Mouse (Mus musculus): Measurements from ENCODE around the gene Aggf1. TPM values are rescaled to one million over a fixed set of nuclear protein-coding genes. Genes with fewer than 3 reads are reported as not detected.
A peak's percentile ranks its signal among the peaks of the same experiment; 100 is the strongest.

Gene Aggf1
- 26.5 and 30.7 TPM in 2 replicates for polyA plus RNA-seq (2014; fragmentation: Nextera tagmentation; extraction: Ambion mirVana)

GRCm38 (mm10) chr13:95374701-95375553, at the start of gene Aggf1:
Gene Aggf1 (minus strand): TSS chr13:95375352.
- no peaks in the 10 kb centered on the region for H3K36me3 ChIP-seq (ENCODE audit: control insufficient read depth, insufficient read depth, low read length)
- peak within 1 kb of the TSS; percentile 100 for H3K4me3 ChIP-seq (ENCODE audit: low read depth, low read length)
- no peaks in the 10 kb centered on the region for H3K27me3 ChIP-seq (ENCODE audit: control insufficient read depth, insufficient read depth, low read length)
- ATAC-seq (replicated peaks; ENCODE audit: insufficient number of reproducible peaks, low FRiP score, low TSS enrichment) = peak; percentile 89
- H3K9me3 ChIP-seq (replicated peaks; ENCODE audit: control insufficient read depth, low read length) = no peaks in the 10 kb centered on the region
- under 1% methylated on average over 86 of the region's 86 CpGs for WGBS (ENCODE audit: insufficient replicate concordance)
- peak within 1 kb of the TSS; percentile 89 for H3K4me2 ChIP-seq
- peak within 1 kb of the TSS; percentile 96 for H3K9ac ChIP-seq (ENCODE audit: low read depth, low read length)
- H3K4me1 ChIP-seq (ENCODE audit: control insufficient read depth, insufficient read depth, low read length) = peaks cover 13% of the 10 kb centered on the region
- peak within 1 kb of the TSS; percentile 78 for H3K27ac ChIP-seq (ENCODE audit: low read depth, low read length)

GRCm38 (mm10) chr13:95424932-95425331, 49.8 kb upstream of the Aggf1 start:
- Histone ChIP-seq H3K27ac (ENCODE audit: low read depth, low read length) (no peak overlapping the region), H3K27me3 (ENCODE audit: control insufficient read depth, insufficient read depth, low read length) (no peaks in the 10 kb centered on the region; the same call in 1 of the 2 replicates), H3K4me1 (ENCODE audit: control insufficient read depth, insufficient read depth, low read length) (no peaks in the 10 kb centered on the region), H3K36me3 (ENCODE audit: control insufficient read depth, insufficient read depth, low read length) (no peaks in the 10 kb centered on the region), H3K9me3 (replicated peaks; ENCODE audit: control insufficient read depth, low read length) (no peaks in the 10 kb centered on the region), H3K9ac (ENCODE audit: low read depth, low read length) (no peak overlapping the region), H3K4me3 (ENCODE audit: low read depth, low read length) (no peak overlapping the region), H3K4me2 (no peak overlapping the region)
- no peak for ATAC-seq (replicated peaks; ENCODE audit: insufficient number of reproducible peaks, low FRiP score, low TSS enrichment)
- WGBS (ENCODE audit: insufficient replicate concordance) = 75% methylated on average over 7 of the region's 7 CpGs

GRCm38 (mm10) chr13:95419204-95419749, 44.1 kb upstream of the Aggf1 start:
- H3K9ac ChIP-seq (ENCODE audit: low read depth, low read length) = no peak overlapping the region
- H3K27me3 ChIP-seq (ENCODE audit: control insufficient read depth, insufficient read depth, low read length) = peaks cover 9% of the 10 kb centered on the region; the same call in 1 of the 2 replicates
- H3K27ac ChIP-seq (ENCODE audit: low read depth, low read length) = no peak overlapping the region
- WGBS (ENCODE audit: insufficient replicate concordance) = 25% methylated on average over 8 of the region's 8 CpGs
- H3K36me3 ChIP-seq (ENCODE audit: control insufficient read depth, insufficient read depth, low read length) = no peaks in the 10 kb centered on the region
- H3K4me1 ChIP-seq (ENCODE audit: control insufficient read depth, insufficient read depth, low read length) = peaks cover 3% of the 10 kb centered on the region; the same call in 1 of the 2 replicates
- H3K4me3 ChIP-seq (ENCODE audit: low read depth, low read length) = no peak overlapping the region
- no peak overlapping the region for H3K4me2 ChIP-seq
- 0 out of 2 replicates have a peak, but pooled peaks cover 2% of the 10 kb centered on the region for H3K9me3 ChIP-seq (replicated peaks; ENCODE audit: control insufficient read depth, low read length)
- no peak for ATAC-seq (replicated peaks; ENCODE audit: insufficient number of reproducible peaks, low FRiP score, low TSS enrichment)

- H3K4me3 ChIP-seq (ENCODE audit: low read depth, low read length) = no peak overlapping the region
- WGBS (ENCODE audit: insufficient replicate concordance) = 59% methylated on average over 6 of the region's 6 CpGs
- no peak overlapping the region for H3K27ac ChIP-seq (ENCODE audit: low read depth, low read length)
- H3K9me3 ChIP-seq (replicated peaks; ENCODE audit: control insufficient read depth, low read length) = 0 out of 2 replicates have a peak, but pooled peaks cover 2% of the 10 kb centered on the region
- H3K4me2 ChIP-seq = no peak overlapping the region
- H3K27me3 ChIP-seq (ENCODE audit: control insufficient read depth, insufficient read depth, low read length) = peaks cover 9% of the 10 kb centered on the region; the same call in 1 of the 2 replicates
- H3K36me3 ChIP-seq (ENCODE audit: control insufficient read depth, insufficient read depth, low read length) = no peaks in the 10 kb centered on the region
- no peak overlapping the region for H3K9ac ChIP-seq (ENCODE audit: low read depth, low read length)
- no peak for ATAC-seq (replicated peaks; ENCODE audit: insufficient number of reproducible peaks, low FRiP score, low TSS enrichment)
- H3K4me1 ChIP-seq (ENCODE audit: control insufficient read depth, insufficient read depth, low read length) = peaks cover 3% of the 10 kb centered on the region; the same call in 1 of the 2 replicates
Measured at GRCm38 (mm10) chr13:95418575-95419203, 43.5 kb upstream of the Aggf1 start.

- 0 out of 2 replicates have a peak, but pooled peaks cover 2% of the 10 kb centered on the region for H3K9me3 ChIP-seq (replicated peaks; ENCODE audit: control insufficient read depth, low read length)
- no peak overlapping the region for H3K4me2 ChIP-seq
- WGBS (ENCODE audit: insufficient replicate concordance) = 7% methylated on average over 2 of the region's 2 CpGs
- H3K9ac ChIP-seq (ENCODE audit: low read depth, low read length) = no peak overlapping the region
- H3K4me3 ChIP-seq (ENCODE audit: low read depth, low read length) = no peak overlapping the region
- no peak overlapping the region for H3K27ac ChIP-seq (ENCODE audit: low read depth, low read length)
- H3K27me3 ChIP-seq (ENCODE audit: control insufficient read depth, insufficient read depth, low read length) = peaks cover 14% of the 10 kb centered on the region
- ATAC-seq (replicated peaks; ENCODE audit: insufficient number of reproducible peaks, low FRiP score, low TSS enrichment) = no peak
- no peaks in the 10 kb centered on the region for H3K4me1 ChIP-seq (ENCODE audit: control insufficient read depth, insufficient read depth, low read length)
- H3K36me3 ChIP-seq (ENCODE audit: control insufficient read depth, insufficient read depth, low read length) = no peaks in the 10 kb centered on the region
Measured at GRCm38 (mm10) chr13:95412257-95412656, 37.1 kb upstream of the Aggf1 start.

GRCm38 (mm10) chr13:95393242-95393641, 18.1 kb upstream of the Aggf1 start:
- peaks cover 3% of the 10 kb centered on the region; the same call in 1 of the 2 replicates for H3K9me3 ChIP-seq (replicated peaks; ENCODE audit: control insufficient read depth, low read length)
- no peaks in the 10 kb centered on the region for H3K36me3 ChIP-seq (ENCODE audit: control insufficient read depth, insufficient read depth, low read length)
- no peak overlapping the region for H3K4me3 ChIP-seq (ENCODE audit: low read depth, low read length)
- 78% methylated on average over 7 of the region's 7 CpGs for WGBS (ENCODE audit: insufficient replicate concordance)
- H3K27ac ChIP-seq (ENCODE audit: low read depth, low read length) = no peak overlapping the region
- H3K9ac ChIP-seq (ENCODE audit: low read depth, low read length) = no peak overlapping the region
- H3K27me3 ChIP-seq (ENCODE audit: control insufficient read depth, insufficient read depth, low read length) = no peaks in the 10 kb centered on the region
- ATAC-seq (replicated peaks; ENCODE audit: insufficient number of reproducible peaks, low FRiP score, low TSS enrichment) = no peak
- no peak overlapping the region for H3K4me2 ChIP-seq
- 0 out of 2 replicates have a peak, but pooled peaks cover 2% of the 10 kb centered on the region for H3K4me1 ChIP-seq (ENCODE audit: control insufficient read depth, insufficient read depth, low read length)

- Histone ChIP-seq H3K9ac (ENCODE audit: low read depth, low read length) (peak overlapping the region; percentile 6; the same call in 1 of the 2 replicates), H3K9me3 (replicated peaks; ENCODE audit: control insufficient read depth, low read length) (0 out of 2 replicates have a peak, but pooled peaks cover 1% of the 10 kb centered on the region), H3K36me3 (ENCODE audit: control insufficient read depth, insufficient read depth, low read length) (no peaks in the 10 kb centered on the region), H3K27ac (ENCODE audit: low read depth, low read length) (no peak overlapping the region), H3K27me3 (ENCODE audit: control insufficient read depth, insufficient read depth, low read length) (no peaks in the 10 kb centered on the region), H3K4me2 (no peak overlapping the region), H3K4me3 (ENCODE audit: low read depth, low read length) (no peak overlapping the region), H3K4me1 (ENCODE audit: control insufficient read depth, insufficient read depth, low read length) (0 out of 2 replicates have a peak, but pooled peaks cover 2% of the 10 kb centered on the region)
- no peak for ATAC-seq (replicated peaks; ENCODE audit: insufficient number of reproducible peaks, low FRiP score, low TSS enrichment)
- 31% methylated on average over 24 of the region's 24 CpGs for WGBS (ENCODE audit: insufficient replicate concordance)
Measured at GRCm38 (mm10) chr13:95389866-95390865, 15.0 kb upstream of the Aggf1 start.
